Mouse (Mus musculus): Measurements from ENCODE around the gene Pibf1. TPM values are rescaled to one million over a fixed set of nuclear protein-coding genes. Genes with fewer than 3 reads are reported as not detected.

Pibf1 gene
- polyA plus RNA-seq (2012; rRNA removed) (1.4 and 2.8 TPM in 2 replicates), polyA plus RNA-seq (2014; fragmentation: Nextera tagmentation; extraction: Ambion mirVana) (5.3 and 5.6 TPM in 2 replicates)

GRCm38 (mm10) chr14:99099267-99099966 is at the start of gene Pibf1, which contains the start of gene Dis3:
Pibf1 (plus strand) TSS chr14:99099424.
Dis3 (minus strand) TSS chr14:99099770.
- H3K27me3 ChIP-seq (ENCODE audit: control insufficient read depth, insufficient read depth, low read length), result no peaks in the 10 kb centered on the region
- ATAC-seq (ENCODE audit: insufficient read depth) (peak; percentile 100), DNase-seq (ENCODE audit: low read depth in 3 of 3, low spot score in 3 of 3) (peak; percentile 96 to 98 (median 97))
- peak within 1 kb of the TSS; percentile 87 for H3K4me2 ChIP-seq (ENCODE audit: low read depth)
- H3K4me3 ChIP-seq (ENCODE audit: insufficient read depth in 1 of 2, low read depth in 2 of 2, low read length in 2 of 2), result peak within 1 kb of the TSS; percentile 90 to 99
- peak within 1 kb of the TSS; percentile 43 for H3K27ac ChIP-seq
- WGBS (ENCODE audit: insufficient replicate concordance), result under 1% methylated on average over 69 of the region's 73 CpGs
- H3K9ac ChIP-seq (replicated peaks), result peak within 1 kb of the TSS; percentile 86
- H3K9me3 ChIP-seq (ENCODE audit: control insufficient read depth, low read length), result no peaks in the 10 kb centered on the region
- TF ChIP-seq CTCF (IDR thresholded peaks at IDR 0.05; ENCODE audit: low read depth) (no peak), EP300 (IDR thresholded peaks at IDR 0.05; ENCODE audit: low read depth) (peak; percentile 56)
- peaks cover 3% of the 10 kb centered on the region in 2 experiments; a peak in 1 of 4 replicates for H3K4me1 ChIP-seq (replicated peaks; ENCODE audit: control insufficient read depth in 2 of 2, insufficient read depth in 2 of 2, low read length in 1 of 2)
- peaks cover 18% of the 10 kb centered on the region for H3K36me3 ChIP-seq (replicated peaks; ENCODE audit: control insufficient read depth, insufficient read depth, low read depth)

DNA sequence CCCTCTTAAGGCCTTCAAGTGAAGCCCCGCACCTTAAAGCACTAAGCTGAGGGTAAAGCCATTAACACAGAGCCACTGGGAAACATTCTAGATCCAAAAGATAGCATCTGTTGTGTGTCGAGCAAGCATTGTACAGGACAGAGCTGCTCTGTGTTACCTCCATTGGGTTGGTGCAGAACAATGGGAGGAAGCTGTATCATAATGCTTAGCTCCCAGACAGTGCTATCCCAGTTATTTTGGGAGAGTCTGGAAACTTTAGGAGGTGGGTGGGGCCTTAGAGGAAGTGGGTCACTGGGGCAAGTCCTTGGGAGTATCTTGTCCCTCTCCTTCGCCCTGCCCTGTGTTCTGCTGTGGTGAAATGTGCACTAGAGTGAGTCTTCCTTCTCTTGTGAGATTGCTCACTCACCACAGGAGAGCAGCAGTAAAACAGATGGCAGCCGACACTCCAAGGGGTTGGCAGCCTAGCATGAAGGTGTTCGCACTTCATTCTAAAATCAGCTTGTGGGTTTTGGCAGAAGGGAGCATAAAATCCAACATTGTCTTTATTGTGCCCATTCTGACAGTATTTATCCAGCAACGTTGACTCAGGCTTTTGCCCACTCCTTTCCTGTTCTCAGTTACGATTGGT is 40.2 kb upstream of the Pibf1 start:
- H3K4me2 ChIP-seq (ENCODE audit: low read depth), result no peak overlapping the region
- TF ChIP-seq CTCF (IDR thresholded peaks at IDR 0.05; ENCODE audit: low read depth) (no peak), EP300 (IDR thresholded peaks at IDR 0.05; ENCODE audit: low read depth) (no peak)
- H3K9ac ChIP-seq (replicated peaks), result no peak overlapping the region
- H3K9me3 ChIP-seq (ENCODE audit: control insufficient read depth, low read length), result no peaks in the 10 kb centered on the region
- H3K27me3 ChIP-seq (ENCODE audit: control insufficient read depth, insufficient read depth, low read length), result no peaks in the 10 kb centered on the region
- H3K27ac ChIP-seq, result no peak overlapping the region
- peaks cover 33% of the 10 kb centered on the region for H3K36me3 ChIP-seq (replicated peaks; ENCODE audit: control insufficient read depth, insufficient read depth, low read depth)
- no peak overlapping the region for H3K4me3 ChIP-seq (ENCODE audit: insufficient read depth in 1 of 2, low read depth in 2 of 2, low read length in 2 of 2)
- 80% methylated on average over 7 of the region's 7 CpGs for WGBS (ENCODE audit: insufficient replicate concordance)
- DNase-seq (ENCODE audit: low read depth in 3 of 3, low spot score in 3 of 3), result no peak
- ATAC-seq (ENCODE audit: insufficient read depth), result peak; percentile 33
- no peaks in the 10 kb centered on the region for H3K4me1 ChIP-seq (replicated peaks; ENCODE audit: control insufficient read depth in 2 of 2, insufficient read depth in 2 of 2, low read length in 1 of 2)

- Histone ChIP-seq H3K9ac (replicated peaks) (no peak overlapping the region), H3K4me2 (ENCODE audit: low read depth) (no peak overlapping the region), H3K4me3 (ENCODE audit: insufficient read depth in 1 of 2, low read depth in 2 of 2, low read length in 2 of 2) (no peak overlapping the region), H3K27ac (no peak overlapping the region), H3K27me3 (ENCODE audit: control insufficient read depth, insufficient read depth, low read length) (no peaks in the 10 kb centered on the region), H3K36me3 (replicated peaks; ENCODE audit: control insufficient read depth, insufficient read depth, low read depth) (peaks cover 33% of the 10 kb centered on the region), H3K4me1 (replicated peaks; ENCODE audit: control insufficient read depth in 2 of 2, insufficient read depth in 2 of 2, low read length in 1 of 2) (no peaks in the 10 kb centered on the region), H3K9me3 (ENCODE audit: control insufficient read depth, low read length) (no peaks in the 10 kb centered on the region)
- WGBS (ENCODE audit: insufficient replicate concordance), result 89% methylated on average over 12 of the region's 12 CpGs
- DNase-seq (ENCODE audit: low read depth in 3 of 3, low spot score in 3 of 3) (no peak), ATAC-seq (ENCODE audit: insufficient read depth) (no peak)
- TF ChIP-seq CTCF (IDR thresholded peaks at IDR 0.05; ENCODE audit: low read depth) (no peak), EP300 (IDR thresholded peaks at IDR 0.05; ENCODE audit: low read depth) (no peak)
Observed at GRCm38 (mm10) chr14:99060616-99061015, 38.6 kb upstream of the Pibf1 start.

DNA sequence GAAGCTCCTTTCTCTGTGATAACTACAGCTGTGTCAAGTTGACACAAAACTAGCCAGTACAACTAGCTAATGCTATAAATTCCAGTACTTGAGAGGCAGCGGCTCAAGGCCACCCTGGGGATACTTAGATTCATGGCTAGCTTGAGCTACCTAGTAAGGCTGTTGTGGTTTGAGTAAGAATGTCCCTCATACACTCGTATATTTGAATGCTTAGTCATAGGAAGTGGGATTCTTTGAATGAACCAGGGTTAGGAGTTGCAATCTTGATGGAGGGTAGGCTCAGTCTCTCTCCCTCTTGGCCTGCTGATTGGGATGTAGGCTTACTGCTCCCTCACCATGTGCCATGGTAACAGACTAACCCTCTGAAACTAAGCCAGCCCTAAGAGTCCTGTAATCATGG is 36.1 kb upstream of the Pibf1 start:
- H3K36me3 ChIP-seq (replicated peaks; ENCODE audit: control insufficient read depth, insufficient read depth, low read depth), result peaks cover 34% of the 10 kb centered on the region
- ATAC-seq (ENCODE audit: insufficient read depth), result no peak
- H3K27ac ChIP-seq, result no peak overlapping the region
- no peak overlapping the region for H3K4me3 ChIP-seq (ENCODE audit: insufficient read depth in 1 of 2, low read depth in 2 of 2, low read length in 2 of 2)
- H3K4me2 ChIP-seq (ENCODE audit: low read depth), result no peak overlapping the region
- DNase-seq (ENCODE audit: low read depth in 3 of 3, low spot score in 3 of 3), result no peak
- H3K27me3 ChIP-seq (ENCODE audit: control insufficient read depth, insufficient read depth, low read length), result no peaks in the 10 kb centered on the region
- TF ChIP-seq CTCF (IDR thresholded peaks at IDR 0.05; ENCODE audit: low read depth) (no peak), EP300 (IDR thresholded peaks at IDR 0.05; ENCODE audit: low read depth) (no peak)
- WGBS (ENCODE audit: insufficient replicate concordance), result 64% methylated on average over 2 of the region's 2 CpGs
- no peak overlapping the region for H3K9ac ChIP-seq (replicated peaks)
- no peaks in the 10 kb centered on the region for H3K9me3 ChIP-seq (ENCODE audit: control insufficient read depth, low read length)
- no peaks in the 10 kb centered on the region for H3K4me1 ChIP-seq (replicated peaks; ENCODE audit: control insufficient read depth in 2 of 2, insufficient read depth in 2 of 2, low read length in 1 of 2)

DNA sequence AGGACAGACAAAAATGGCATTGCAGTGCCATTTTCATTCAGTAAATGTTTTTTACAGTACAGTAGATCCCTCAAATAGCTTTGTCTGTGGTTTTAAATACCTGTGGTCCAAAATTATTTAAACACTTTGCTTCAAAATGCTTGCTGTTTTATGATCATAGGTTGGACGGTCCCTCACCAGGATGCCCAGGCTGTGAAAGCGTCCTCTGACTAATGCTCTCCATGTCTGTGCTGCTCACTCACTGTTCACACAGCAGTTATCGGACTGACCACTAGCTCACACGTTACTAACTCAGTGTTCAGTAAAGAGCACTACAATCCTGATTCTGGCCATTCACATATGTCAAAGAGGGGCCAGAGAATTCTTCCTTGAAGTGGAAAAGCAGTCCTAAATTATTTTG is 28.1 kb upstream of the Pibf1 start:
- ATAC-seq (ENCODE audit: insufficient read depth) (no peak), DNase-seq (ENCODE audit: low read depth in 3 of 3, low spot score in 3 of 3) (no peak)
- WGBS (ENCODE audit: insufficient replicate concordance), result 79% methylated on average over 4 of the region's 4 CpGs
- no peak overlapping the region for H3K27ac ChIP-seq
- no peak overlapping the region for H3K4me2 ChIP-seq (ENCODE audit: low read depth)
- H3K9me3 ChIP-seq (ENCODE audit: control insufficient read depth, low read length), result no peaks in the 10 kb centered on the region
- no peak overlapping the region for H3K4me3 ChIP-seq (ENCODE audit: insufficient read depth in 1 of 2, low read depth in 2 of 2, low read length in 2 of 2)
- no peaks in the 10 kb centered on the region for H3K27me3 ChIP-seq (ENCODE audit: control insufficient read depth, insufficient read depth, low read length)
- peaks cover 48% of the 10 kb centered on the region for H3K36me3 ChIP-seq (replicated peaks; ENCODE audit: control insufficient read depth, insufficient read depth, low read depth)
- no peak overlapping the region for H3K9ac ChIP-seq (replicated peaks)
- TF ChIP-seq EP300 (IDR thresholded peaks at IDR 0.05; ENCODE audit: low read depth), result no peak
- TF ChIP-seq CTCF (IDR thresholded peaks at IDR 0.05; ENCODE audit: low read depth), result no peak
- H3K4me1 ChIP-seq (replicated peaks; ENCODE audit: control insufficient read depth in 2 of 2, insufficient read depth in 2 of 2, low read length in 1 of 2), result no peaks in the 10 kb centered on the region
